Mouse (Mus musculus): Measurements from ENCODE around the gene Csf3.

DNA sequence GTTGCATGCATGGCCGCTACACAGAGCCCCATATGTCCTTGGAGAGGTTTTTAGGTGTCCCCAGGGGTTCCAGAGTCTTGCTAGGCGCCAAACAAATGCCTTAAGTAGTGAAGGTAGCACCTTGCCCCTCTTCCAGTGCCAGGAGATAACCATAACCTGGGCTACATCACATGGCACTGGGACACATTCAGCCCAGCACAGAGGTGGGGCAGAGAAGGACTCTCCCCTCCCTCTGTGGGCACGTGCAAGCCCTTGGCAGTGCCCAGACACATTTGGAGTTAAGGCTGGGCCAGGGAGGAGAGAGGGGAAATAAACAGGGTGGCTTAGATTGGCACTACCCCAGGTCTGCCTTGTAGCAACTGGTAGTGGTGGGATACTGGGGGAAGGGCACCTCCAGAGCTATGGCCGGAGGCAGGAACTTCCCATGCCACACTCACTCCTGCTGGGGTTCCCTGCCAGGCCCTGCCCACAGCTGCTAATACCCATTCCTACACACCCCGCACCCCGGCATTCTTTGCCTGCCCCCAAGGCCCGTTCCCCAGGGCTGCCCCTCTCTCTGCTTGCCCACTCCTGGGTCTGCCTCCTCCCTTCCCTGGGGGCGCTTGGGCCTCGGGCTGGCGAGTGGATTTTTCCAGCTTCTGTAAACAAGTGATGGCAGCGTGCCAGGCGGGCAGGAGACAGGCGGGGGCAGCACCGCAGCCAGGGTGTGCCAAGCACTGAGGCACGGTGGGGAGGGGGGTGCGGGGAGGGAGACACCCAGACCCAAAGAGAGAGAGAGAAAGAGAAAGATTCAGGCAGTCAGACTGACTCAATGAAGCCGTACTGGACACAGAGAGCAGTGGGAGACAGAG, 49.5 kb downstream of the Csf3 start:
- no peak for TF ChIP-seq EP300 (IDR thresholded peaks at IDR 0.05; ENCODE audit: insufficient read depth, low read depth, low read length)
- no peak for TF ChIP-seq CTCF (IDR thresholded peaks at IDR 0.05; ENCODE audit: low read depth, low read length)
- no peak for TF ChIP-seq POLR2A (IDR thresholded peaks at IDR 0.05; ENCODE audit: insufficient read depth, low read length)

Measured in ES-Bruce4 (cell line).